In the genomic region with DNA sequence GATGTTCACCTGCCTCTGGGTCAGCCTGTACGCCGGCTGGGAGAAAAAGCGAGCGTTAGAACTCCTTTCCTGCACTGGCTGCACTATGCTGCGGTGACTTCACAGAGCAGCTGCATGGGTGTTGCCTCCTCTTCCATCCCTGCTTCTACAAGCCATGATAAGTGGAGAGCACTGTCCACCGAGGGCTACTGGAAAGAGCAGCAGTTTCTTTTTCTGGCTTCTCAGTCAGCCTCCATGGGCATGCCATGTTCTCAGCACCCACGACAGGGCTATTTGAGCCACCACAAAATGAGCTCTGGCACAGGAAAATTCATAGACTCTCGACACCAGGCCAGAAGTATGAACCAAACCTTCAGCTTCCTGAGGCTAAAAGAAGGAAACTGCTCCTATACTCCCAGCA, we compare ENCODE assay signal across 26 mouse cellular contexts. TPM values are rescaled to one million over a fixed set of nuclear protein-coding genes. Genes with fewer than 3 reads are reported as not detected.
"Had no signal": no experiment of that assay in that cellular context is flagged by ENCODE, and none has a peak within 500 bp of the region (broad histone marks: within the 10 kb centered on the region; RNA-seq: fewer than 3 reads in every experiment).

No protein-coding gene starts in this region.

- ATAC-seq: forebrain, embryonic 16.5 days; hindbrain, embryonic 16.5 days; inflammation-experienced regulatory T-cells, adult 6 months; intestine, embryonic 15.5 days; intestine, postnatal 0 days had no signal

- DNase-seq: gastrocnemius, postnatal 10 days; heart, adult 18-20 months; heart, postnatal 10 days; heart, postnatal 4 days; kidney, adult 18-20 months; kidney, adult 8-10 months; kidney, postnatal 10 days; kidney, postnatal 25 days; kidney, postnatal 4 days; liver; liver, embryonic 13.5 days had no signal

- H3K27ac ChIP-seq: heart, embryonic 10.5 days; hindbrain, embryonic 10.5 days; hindbrain, embryonic 12.5 days; hindbrain, embryonic 14.5 days; intestine, embryonic 15.5 days; layer of hippocampus, adult 2 months; limb, embryonic 10.5 days; limb, embryonic 12.5 days; liver, embryonic 13.5 days; liver, embryonic 15.5 days had no signal

- H3K4me3 ChIP-seq: heart, embryonic 10.5 days; heart, embryonic 12.5 days; hindbrain, embryonic 10.5 days; hindbrain, embryonic 12.5 days; intestine, embryonic 15.5 days; layer of hippocampus, adult 2 months; limb, embryonic 10.5 days; limb, embryonic 12.5 days; liver, embryonic 13.5 days; liver, embryonic 15.5 days had no signal

RNA-seq across cellular contexts. Expression of a gene that starts 54.3 kb away (rescaled TPM):
- total RNA-seq: gastrocnemius, postnatal 10 days; granulocyte monocyte progenitor cell, adult 5-6 weeks had no signal
